Mouse (Mus musculus) ES-Bruce4 (cell line): ENCODE measurements at regions not wholly inside any gene's neighbourhood (a gene's known extent, or its start where the extent isn't known, plus 50 kb on each side); places are given as distances from the start of the nearest gene placed in this dataset.

ENCODE experiments used
- H3K27ac ChIP-seq: 2 replicates; pipeline ENCODE4 v1.5.1; 2012; ENCODE audit warnings: low read length, inconsistent platforms; ENCODE audit not compliant: insufficient read depth
- H3K27me3 ChIP-seq: 2 replicates; pipeline ENCODE4 v1.6.1; 2012; ENCODE audit warnings: mild to moderate bottlenecking, low read length, inconsistent platforms; ENCODE audit not compliant: control insufficient read depth, poor library complexity, insufficient read depth, severe bottlenecking
- H3K36me3 ChIP-seq: 2 replicates; pipeline ENCODE4 v1.6.1; 2012; ENCODE audit warnings: inconsistent platforms, mild to moderate bottlenecking, low read length, moderate library complexity; ENCODE audit not compliant: control insufficient read depth, poor library complexity, insufficient read depth, severe bottlenecking
- H3K4me1 ChIP-seq: one replicate; pipeline ENCODE4 v1.8.1; 2011; ENCODE audit warnings: low read length; ENCODE audit not compliant: control insufficient read depth, insufficient read depth
- H3K4me3 ChIP-seq: 2 replicates; pipeline ENCODE4 v1.5.1; 2011; ENCODE audit warnings: low read depth, mild to moderate bottlenecking, low read length
- H3K9ac ChIP-seq: 2 replicates; pipeline ENCODE4 v1.6.1; 2012; ENCODE audit warnings: low read depth, mild to moderate bottlenecking, inconsistent platforms; ENCODE audit not compliant: poor library complexity, severe bottlenecking
- H3K9me3 ChIP-seq: replicated peaks from 2 replicates; pipeline ENCODE4 v1.6.1; 2012; ENCODE audit warnings: mild to moderate bottlenecking, low read length, inconsistent platforms; ENCODE audit not compliant: control insufficient read depth, poor library complexity, insufficient read depth, severe bottlenecking
- CTCF ChIP-seq: IDR thresholded peaks from one replicate; pipeline ENCODE4 v1.8.1; 2011; ENCODE audit warnings: low read depth, low read length
- EP300 ChIP-seq: IDR thresholded peaks from 2 replicates; pipeline ENCODE4 v1.6.1; 2011; ENCODE audit warnings: low read depth, low read length; ENCODE audit not compliant: insufficient read depth
- POLR2A ChIP-seq: IDR thresholded peaks from one replicate; pipeline ENCODE4 v1.8.1; 2011; ENCODE audit warnings: low read length; ENCODE audit not compliant: insufficient read depth

DNA sequence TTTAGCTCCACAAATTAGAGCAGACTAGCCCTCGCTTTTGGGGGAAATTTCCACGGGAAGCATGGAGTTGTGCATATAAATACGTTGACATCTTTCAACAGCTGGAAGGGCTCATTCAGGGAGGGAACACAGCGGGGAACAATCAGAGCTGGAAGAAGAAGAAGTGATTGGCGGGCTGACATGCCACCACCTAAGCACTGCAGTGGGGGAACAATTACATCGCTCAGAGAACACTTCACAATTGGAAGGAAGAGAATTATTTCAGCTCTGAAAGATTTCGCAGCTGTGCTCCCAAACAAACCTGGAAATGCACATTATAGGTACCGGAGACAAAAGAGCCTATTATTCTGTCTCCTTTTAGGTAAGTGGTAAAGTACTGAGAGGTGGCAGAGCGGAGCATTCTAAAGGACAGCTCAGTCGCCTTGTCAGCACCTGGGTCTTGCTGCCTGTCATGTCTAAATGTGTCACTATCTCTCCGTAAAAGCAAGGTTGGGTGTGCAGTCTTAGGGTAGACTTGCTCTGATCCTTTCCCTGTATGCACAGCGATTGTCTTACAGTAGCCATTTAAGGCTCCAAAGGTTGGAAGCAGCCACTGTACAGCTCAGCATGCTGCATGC is 223.6 kb downstream of the Unc5cl start:
- Histone ChIP-seq H3K27me3 (no peaks in the 10 kb centered on the region), H3K4me1 (no peaks in the 10 kb centered on the region)
- no peak for TF ChIP-seq POLR2A
- no peak for TF ChIP-seq CTCF
- TF ChIP-seq EP300 = no peak

DNA sequence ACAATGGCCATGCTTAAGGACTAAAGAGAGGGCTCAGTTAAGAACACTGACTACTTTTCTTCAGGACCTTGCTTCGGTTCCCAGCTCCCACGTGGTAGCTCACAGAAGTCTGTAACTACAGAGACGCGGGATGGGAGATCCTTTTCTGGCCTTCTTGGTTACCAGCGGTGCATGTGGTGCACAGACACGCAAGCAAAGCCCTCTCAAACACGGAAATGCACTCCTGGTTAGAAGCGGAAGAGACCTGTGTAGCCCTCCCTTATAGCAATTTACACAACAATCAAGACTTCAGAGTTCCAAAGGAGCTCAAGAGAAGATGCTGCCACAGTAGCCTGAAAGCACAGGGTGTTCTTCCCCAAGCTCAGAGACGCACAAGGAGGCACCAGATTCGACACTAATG is 225.6 kb downstream of the Unc5cl start:
- Histone ChIP-seq H3K36me3 (no peaks in the 10 kb centered on the region), H3K4me1 (no peaks in the 10 kb centered on the region), H3K27ac (no peak overlapping the region), H3K9me3 (no peaks in the 10 kb centered on the region), H3K4me3 (no peak overlapping the region), H3K9ac (no peak overlapping the region), H3K27me3 (no peaks in the 10 kb centered on the region; the same call in 1 of the 2 replicates)
- TF ChIP-seq CTCF (no peak), EP300 (no peak), POLR2A (no peak)

More for the DNA sequence above, 223.6 kb downstream of the Unc5cl start:
- Histone ChIP-seq H3K4me3 (no peak overlapping the region), H3K36me3 (no peaks in the 10 kb centered on the region), H3K9me3 (no peaks in the 10 kb centered on the region), H3K27ac (no peak overlapping the region), H3K9ac (no peak overlapping the region)

DNA sequence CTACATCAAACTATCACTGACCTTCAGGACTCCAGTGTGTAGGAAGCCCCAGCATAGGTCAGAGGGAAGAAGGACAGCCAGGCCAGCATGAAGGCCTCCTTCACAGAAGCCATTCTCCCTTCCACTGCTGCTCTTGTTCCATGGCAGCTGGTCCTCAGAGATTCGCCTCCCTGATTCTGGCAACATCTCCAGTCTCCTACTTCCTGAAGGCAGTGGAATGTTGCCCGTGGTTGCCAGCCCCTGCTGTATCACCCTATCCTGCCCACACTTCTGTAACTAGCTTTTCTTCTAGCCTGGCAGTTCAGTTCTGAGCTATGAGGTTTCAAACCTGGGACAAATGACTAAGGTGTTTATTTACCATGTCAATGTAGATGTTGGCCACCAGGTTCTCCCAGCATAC is 234.2 kb downstream of the Unc5cl start:
- TF ChIP-seq CTCF = no peak
- TF ChIP-seq EP300 = no peak
- TF ChIP-seq POLR2A = no peak
- H3K9ac ChIP-seq = no peak overlapping the region

DNA sequence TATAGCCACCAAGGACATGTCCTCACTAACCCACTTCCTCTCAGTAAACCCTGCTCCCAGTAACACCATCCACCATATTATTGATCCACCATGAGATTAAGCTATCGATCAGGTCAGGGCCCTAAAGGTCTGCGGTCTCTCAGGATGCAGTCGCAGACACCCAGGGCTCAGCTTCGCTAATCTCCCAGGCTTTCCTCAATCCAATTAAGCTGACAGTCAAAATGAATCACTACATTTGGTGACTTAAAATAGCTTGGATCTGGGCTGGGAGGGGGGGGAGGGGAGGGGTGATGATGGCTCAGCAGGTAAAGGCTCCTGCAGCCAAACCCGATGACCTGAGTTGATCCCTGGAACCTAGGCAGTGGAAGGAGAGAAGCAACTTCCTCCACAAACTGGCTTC is 233.7 kb upstream of the Lrfn2 start:
- no peak overlapping the region for H3K9ac ChIP-seq
- no peak overlapping the region for H3K4me3 ChIP-seq
- no peaks in the 10 kb centered on the region for H3K27me3 ChIP-seq
- H3K4me1 ChIP-seq = no peaks in the 10 kb centered on the region
- H3K9me3 ChIP-seq = no peaks in the 10 kb centered on the region
- TF ChIP-seq EP300 (no peak), CTCF (no peak), POLR2A (no peak)
- no peak overlapping the region for H3K27ac ChIP-seq
- H3K36me3 ChIP-seq = no peaks in the 10 kb centered on the region

More for the DNA sequence above, 234.2 kb downstream of the Unc5cl start:
- Histone ChIP-seq H3K4me3 (no peak overlapping the region), H3K36me3 (no peaks in the 10 kb centered on the region), H3K9me3 (no peaks in the 10 kb centered on the region), H3K4me1 (no peaks in the 10 kb centered on the region), H3K27ac (no peak overlapping the region), H3K27me3 (no peaks in the 10 kb centered on the region; the same call in 1 of the 2 replicates)

DNA sequence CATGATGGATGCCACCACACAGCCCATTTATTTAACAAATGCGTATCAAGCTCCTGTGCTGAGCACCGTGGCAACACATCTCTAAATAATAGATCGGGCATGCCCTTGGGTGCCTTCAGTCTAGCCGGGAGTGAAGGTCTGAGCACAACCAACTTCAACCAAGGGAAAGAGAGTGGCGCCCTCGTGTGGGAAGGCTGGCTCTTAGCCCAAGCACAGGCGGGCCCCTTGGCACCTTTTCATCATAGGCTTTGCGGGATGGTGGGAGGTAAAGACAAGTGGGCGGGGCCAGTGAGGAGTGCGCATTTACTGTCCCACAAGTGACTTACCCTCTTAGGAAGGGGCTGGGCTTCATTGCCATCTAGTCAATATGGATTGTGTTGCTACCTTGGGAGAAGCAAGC is 231.6 kb upstream of the Lrfn2 start:
- Histone ChIP-seq H3K27me3 (no peaks in the 10 kb centered on the region), H3K4me1 (no peaks in the 10 kb centered on the region), H3K36me3 (no peaks in the 10 kb centered on the region), H3K9me3 (no peaks in the 10 kb centered on the region), H3K9ac (no peak overlapping the region), H3K27ac (no peak overlapping the region), H3K4me3 (no peak overlapping the region)
- TF ChIP-seq EP300 = no peak
- peak; percentile 77 for TF ChIP-seq CTCF

DNA sequence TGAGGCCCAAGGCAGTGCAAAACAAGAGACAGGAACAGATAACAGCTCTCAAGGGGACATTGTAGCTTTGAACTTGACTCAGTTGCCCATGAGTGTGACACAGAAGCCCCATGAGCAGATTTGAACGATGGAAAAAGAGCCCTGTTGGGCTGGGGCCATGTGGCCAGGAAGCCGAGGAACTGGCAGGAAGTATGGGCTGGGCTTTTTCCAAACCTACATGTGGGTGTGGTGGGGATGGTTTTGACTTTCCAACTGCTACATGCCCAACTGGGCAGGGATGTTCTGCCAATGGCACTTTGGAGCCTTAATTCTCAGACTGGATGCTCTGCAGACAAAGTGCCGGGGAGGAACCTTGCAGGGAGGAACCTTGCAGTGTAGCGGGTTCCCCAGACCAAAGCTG is 211.7 kb upstream of the Lrfn2 start:
- TF ChIP-seq CTCF (no peak), POLR2A (no peak), EP300 (no peak)
- no peak overlapping the region for H3K9ac ChIP-seq
- no peaks in the 10 kb centered on the region for H3K4me1 ChIP-seq
- no peaks in the 10 kb centered on the region for H3K36me3 ChIP-seq
- H3K4me3 ChIP-seq = no peak overlapping the region
- H3K27ac ChIP-seq = no peak overlapping the region
- H3K9me3 ChIP-seq = no peaks in the 10 kb centered on the region
- no peaks in the 10 kb centered on the region for H3K27me3 ChIP-seq
